Mouse (Mus musculus): ENCODE measurements around the gene Sin3a. TPM values are rescaled to one million over a fixed set of nuclear protein-coding genes. Genes with fewer than 3 reads are reported as not detected.
A peak's percentile ranks its signal among the peaks of the same experiment; 100 is the strongest.

Sin3a gene
- polyA plus RNA-seq, 1 experiment from 2014 or later, result 33.9 TPM

GRCm38 (mm10) chr9:57156383-57156782 is 84.5 kb downstream of the Sin3a start:
- H3K27ac ChIP-seq, result no peak overlapping the region
- no peak overlapping the region for H3K9ac ChIP-seq
- no peaks in the 10 kb centered on the region for H3K27me3 ChIP-seq
- no peaks in the 10 kb centered on the region for H3K9me3 ChIP-seq
- H3K4me3 ChIP-seq, result no peak overlapping the region
- peaks cover 14% of the 10 kb centered on the region for H3K4me1 ChIP-seq
- no peak for ATAC-seq (ENCODE audit: borderline replicate concordance, extremely low read depth, low FRiP score, low TSS enrichment)
- no peak overlapping the region for H3K4me2 ChIP-seq
- no peaks in the 10 kb centered on the region for H3K36me3 ChIP-seq
- WGBS, result 89% methylated on average over 7 of the region's 7 CpGs

- WGBS, result 78% methylated on average over 8 of the region's 8 CpGs
- no peak overlapping the region for H3K9ac ChIP-seq
- H3K27me3 ChIP-seq, result no peaks in the 10 kb centered on the region
- 0 out of 2 replicates have a peak overlapping the region, but pooled peaks have one; percentile 77 for H3K4me3 ChIP-seq
- no peak overlapping the region; the same call in 1 of the 2 replicates for H3K4me2 ChIP-seq
- no peak for ATAC-seq (ENCODE audit: borderline replicate concordance, extremely low read depth, low FRiP score, low TSS enrichment)
- H3K4me1 ChIP-seq, result peaks cover 14% of the 10 kb centered on the region
- no peak overlapping the region for H3K27ac ChIP-seq
- H3K9me3 ChIP-seq, result no peaks in the 10 kb centered on the region
- H3K36me3 ChIP-seq, result no peaks in the 10 kb centered on the region
These were observed 85.0 kb downstream of the Sin3a start for GRCm38 (mm10) chr9:57156823-57157222.

GRCm38 (mm10) chr9:57157499-57157898 is 85.7 kb downstream of the Sin3a start:
- no peak for ATAC-seq (ENCODE audit: borderline replicate concordance, extremely low read depth, low FRiP score, low TSS enrichment)
- Histone ChIP-seq H3K4me1 (peaks cover 14% of the 10 kb centered on the region), H3K27ac (no peak overlapping the region), H3K9me3 (no peaks in the 10 kb centered on the region), H3K36me3 (no peaks in the 10 kb centered on the region), H3K4me2 (peak overlapping the region; percentile 96), H3K9ac (peak overlapping the region; percentile 62), H3K27me3 (no peaks in the 10 kb centered on the region), H3K4me3 (peak overlapping the region; percentile 77)
- 27% methylated on average over 13 of the region's 13 CpGs for WGBS

GRCm38 (mm10) chr9:57158013-57158470 is 86.2 kb downstream of the Sin3a start, which contains the start of gene Commd4:
Commd4 (minus strand) TSS chr9:57158331.
- Histone ChIP-seq H3K9me3 (no peaks in the 10 kb centered on the region), H3K27ac (no peak within 1 kb of the TSS), H3K4me3 (peak within 1 kb of the TSS; percentile 77), H3K4me1 (peaks cover 14% of the 10 kb centered on the region), H3K36me3 (no peaks in the 10 kb centered on the region), H3K9ac (peak within 1 kb of the TSS; percentile 62), H3K4me2 (peak within 1 kb of the TSS; percentile 96), H3K27me3 (no peaks in the 10 kb centered on the region)
- ATAC-seq (ENCODE audit: borderline replicate concordance, extremely low read depth, low FRiP score, low TSS enrichment), result peak; percentile 86; the same call in 1 of the 2 replicates
- under 1% methylated on average over 24 of the region's 24 CpGs for WGBS

GRCm38 (mm10) chr9:57158506-57158905 is 86.7 kb downstream of the Sin3a start:
- Histone ChIP-seq H3K4me2 (peak overlapping the region; percentile 96), H3K36me3 (no peaks in the 10 kb centered on the region), H3K4me1 (peaks cover 14% of the 10 kb centered on the region), H3K9ac (peak overlapping the region; percentile 21; the same call in 1 of the 2 replicates), H3K9me3 (no peaks in the 10 kb centered on the region), H3K27ac (no peak overlapping the region), H3K27me3 (no peaks in the 10 kb centered on the region; the same call in 1 of the 2 replicates), H3K4me3 (peak overlapping the region; percentile 77)
- no peak; the same call in 1 of the 2 replicates for ATAC-seq (ENCODE audit: borderline replicate concordance, extremely low read depth, low FRiP score, low TSS enrichment)
- WGBS, result 32% methylated on average over 11 of the region's 11 CpGs

GRCm38 (mm10) chr9:57162496-57162895 is 90.7 kb downstream of the Sin3a start:
- H3K36me3 ChIP-seq, result no peaks in the 10 kb centered on the region
- no peak for ATAC-seq (ENCODE audit: borderline replicate concordance, extremely low read depth, low FRiP score, low TSS enrichment)
- no peaks in the 10 kb centered on the region; the same call in 1 of the 2 replicates for H3K27me3 ChIP-seq
- H3K9me3 ChIP-seq, result no peaks in the 10 kb centered on the region
- no peak overlapping the region for H3K27ac ChIP-seq
- 5% methylated on average over 3 of the region's 3 CpGs for WGBS
- H3K4me1 ChIP-seq, result peaks cover 7% of the 10 kb centered on the region
- no peak overlapping the region for H3K4me3 ChIP-seq
- no peak overlapping the region for H3K9ac ChIP-seq
- H3K4me2 ChIP-seq, result no peak overlapping the region

- peaks cover 4% of the 10 kb centered on the region; the same call in 1 of the 2 replicates for H3K4me1 ChIP-seq
- H3K36me3 ChIP-seq, result no peaks in the 10 kb centered on the region
- no peak for ATAC-seq (ENCODE audit: borderline replicate concordance, extremely low read depth, low FRiP score, low TSS enrichment)
- no peak overlapping the region for H3K9ac ChIP-seq
- no peak overlapping the region for H3K4me2 ChIP-seq
- no peaks in the 10 kb centered on the region for H3K9me3 ChIP-seq
- 24% methylated on average over 2 of the region's 2 CpGs for WGBS
- H3K27me3 ChIP-seq, result no peaks in the 10 kb centered on the region; the same call in 1 of the 2 replicates
- no peak overlapping the region for H3K4me3 ChIP-seq
- H3K27ac ChIP-seq, result no peak overlapping the region
These were observed 91.3 kb downstream of the Sin3a start for GRCm38 (mm10) chr9:57163137-57163536.

- WGBS, result 87% methylated on average over 2 of the region's 2 CpGs
- Histone ChIP-seq H3K9me3 (no peaks in the 10 kb centered on the region), H3K27ac (no peak overlapping the region), H3K4me2 (no peak overlapping the region), H3K4me1 (no peaks in the 10 kb centered on the region), H3K27me3 (no peaks in the 10 kb centered on the region; the same call in 1 of the 2 replicates), H3K4me3 (no peak overlapping the region), H3K36me3 (no peaks in the 10 kb centered on the region), H3K9ac (no peak overlapping the region)
- ATAC-seq (ENCODE audit: borderline replicate concordance, extremely low read depth, low FRiP score, low TSS enrichment), result no peak
These were observed 94.3 kb downstream of the Sin3a start for GRCm38 (mm10) chr9:57166173-57166572.

- Histone ChIP-seq H3K4me2 (no peak overlapping the region), H3K4me3 (no peak overlapping the region), H3K27ac (no peak overlapping the region), H3K9me3 (no peaks in the 10 kb centered on the region), H3K36me3 (no peaks in the 10 kb centered on the region), H3K4me1 (no peaks in the 10 kb centered on the region), H3K27me3 (no peaks in the 10 kb centered on the region; the same call in 1 of the 2 replicates), H3K9ac (no peak overlapping the region)
- no peak for ATAC-seq (ENCODE audit: borderline replicate concordance, extremely low read depth, low FRiP score, low TSS enrichment)
- WGBS, result 84% methylated on average over 5 of the region's 5 CpGs
These were observed 96.6 kb downstream of the Sin3a start for GRCm38 (mm10) chr9:57168411-57168810.

Other genes starting within 250 kb of the Sin3a start
- gene Odf3l1, start 207.4 kb upstream of the Sin3a start, polyA plus RNA-seq (2015; fragmentation: Nextera tagmentation; extraction: Ambion mirVana), result 0.60 and 0.72 TPM in 2 replicates
- 17.8 and 21.1 TPM in 2 replicates for gene Cspg4, start 207.0 kb upstream of the Sin3a start, polyA plus RNA-seq (2015; fragmentation: Nextera tagmentation; extraction: Ambion mirVana)
- 10.8 and 11.4 TPM in 2 replicates for gene Snx33, start 143.7 kb upstream of the Sin3a start, polyA plus RNA-seq (2015; fragmentation: Nextera tagmentation; extraction: Ambion mirVana)
- 78.0 and 82.1 TPM in 2 replicates for gene Imp3, start 134.6 kb upstream of the Sin3a start, polyA plus RNA-seq (2015; fragmentation: Nextera tagmentation; extraction: Ambion mirVana)
- 23.2 and 24.6 TPM in 2 replicates for gene Snupn, start 121.2 kb upstream of the Sin3a start, polyA plus RNA-seq (2015; fragmentation: Nextera tagmentation; extraction: Ambion mirVana)
- 25.5 and 26.4 TPM in 2 replicates for gene Ptpn9, start 77.1 kb upstream of the Sin3a start, polyA plus RNA-seq (2015; fragmentation: Nextera tagmentation; extraction: Ambion mirVana)
- gene Man2c1, start 58.6 kb downstream of the Sin3a start, polyA plus RNA-seq (2015; fragmentation: Nextera tagmentation; extraction: Ambion mirVana), result 59.6 and 63.0 TPM in 2 replicates
- 7.8 and 10.0 TPM in 2 replicates for gene Neil1, start 76.3 kb downstream of the Sin3a start, polyA plus RNA-seq (2015; fragmentation: Nextera tagmentation; extraction: Ambion mirVana)
- 87.1 and 98.9 TPM in 2 replicates for gene Commd4, start 86.3 kb downstream of the Sin3a start, polyA plus RNA-seq (2015; fragmentation: Nextera tagmentation; extraction: Ambion mirVana)
- not detected in 2 replicates for gene Trcg1, start 164.5 kb downstream of the Sin3a start, polyA plus RNA-seq (2015; fragmentation: Nextera tagmentation; extraction: Ambion mirVana)
- 19.5 and 21.7 TPM in 2 replicates for gene 1700017B05Rik, start 190.6 kb downstream of the Sin3a start, polyA plus RNA-seq (2015; fragmentation: Nextera tagmentation; extraction: Ambion mirVana)